Mouse (Mus musculus) gastrocnemius, postnatal 14 days (tissue): ENCODE results near the gene Scamp3. TPM values are rescaled to one million over a fixed set of nuclear protein-coding genes. Genes with fewer than 3 reads are reported as not detected.
A peak's percentile ranks its signal among the peaks of the same experiment; 100 is the strongest.

Experiments used
- DNase-seq: peaks from one replicate; pipeline ENCODE4 v3.0.0; 2021; ENCODE audit warnings: mixed read lengths
- intact Hi-C: fragments of 180-260 bp; cut with DNase I; formaldehyde crosslinking; loops from one replicate; pipeline ENCODE4 v1.15.1; 2025; ENCODE audit warnings: low total_unique reads
- long read RNA-seq, 2 experiments: library from polyadenylated mRNA; stranded (forward); transcript quantifications; one replicate each; pipeline ENCODE4 v2.0.0; 2021
- total RNA-seq, 2 experiments: library from RNA; stranded (reverse); gene quantifications; 2 replicates each; pipeline ENCODE4 v1.2.3; 2021

Scamp3 gene
- 10 to 100 TPM; 32.1 to 35.6 TPM for total RNA-seq
- long read RNA-seq, experiment 1, transcript Scamp3-201 (9 exons, 1,489 nt) = major isoform, 21 of 36 reads
- long read RNA-seq, experiment 1, transcript Scamp3-203 (9 exons, 1,475 nt) = minor isoform, 12 of 36 reads
- long read RNA-seq, experiment 1, partial matches to known transcripts = 0 of 36 reads
- long read RNA-seq, experiment 1, other reads (novel, unspliced or antisense) = 2 of 36 reads
- long read RNA-seq, experiment 2, transcript Scamp3-203 (9 exons, 1,475 nt) = minor isoform, 13 of 43 reads
- long read RNA-seq, experiment 2, transcript Scamp3-201 (9 exons, 1,489 nt) = major isoform, 27 of 43 reads
- long read RNA-seq, experiment 2, partial matches to known transcripts = 3 of 43 reads
- long read RNA-seq, experiment 2, other reads (novel, unspliced or antisense) = 0 of 43 reads

DNA sequence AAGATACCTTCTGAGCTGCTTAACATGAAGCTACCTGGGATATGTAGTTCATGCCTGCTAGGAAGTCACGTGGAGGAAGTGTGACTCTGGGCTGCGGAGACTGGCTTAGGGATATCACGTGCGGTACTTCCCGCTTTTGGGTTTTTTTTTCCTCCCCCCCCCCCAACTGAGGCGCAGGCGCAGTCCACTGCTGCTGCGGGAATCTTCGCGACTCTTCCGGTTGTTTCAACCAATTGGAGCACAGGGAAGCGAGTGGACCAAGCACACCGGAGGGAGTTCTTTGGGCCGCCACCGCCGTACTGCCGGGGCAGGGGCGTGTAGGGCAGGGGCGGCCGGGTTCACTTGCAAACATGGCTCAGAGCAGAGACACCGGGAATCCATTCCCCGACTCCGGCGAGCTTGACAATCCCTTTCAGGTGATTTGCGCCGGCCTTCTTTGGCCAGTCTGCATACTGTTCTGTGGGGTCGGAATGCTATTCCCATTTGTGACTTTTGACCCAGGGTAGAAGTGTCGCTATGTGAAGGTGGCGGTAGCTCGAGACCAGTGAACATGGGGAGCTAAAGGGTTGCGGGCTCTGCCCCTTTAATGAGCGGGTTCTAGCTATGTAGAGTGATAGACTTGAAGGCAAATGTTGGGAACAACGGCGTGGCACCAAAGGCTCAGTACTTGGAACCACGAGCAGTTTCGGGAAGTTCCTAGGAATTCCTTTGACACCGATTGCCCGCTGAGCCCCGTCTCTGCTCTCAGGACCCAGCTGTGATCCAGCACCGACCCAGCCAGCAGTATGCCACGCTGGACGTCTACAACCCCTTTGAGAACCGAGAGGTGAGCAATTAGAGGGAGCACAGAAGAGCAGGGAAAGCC is at the start of gene Scamp3:
TSS of gene Scamp3 (plus strand) at position 232 of the 865 bp plus-strand sequence.
- intact Hi-C loops = no loop called here
- peak; percentile 82 for DNase-seq

DNA sequence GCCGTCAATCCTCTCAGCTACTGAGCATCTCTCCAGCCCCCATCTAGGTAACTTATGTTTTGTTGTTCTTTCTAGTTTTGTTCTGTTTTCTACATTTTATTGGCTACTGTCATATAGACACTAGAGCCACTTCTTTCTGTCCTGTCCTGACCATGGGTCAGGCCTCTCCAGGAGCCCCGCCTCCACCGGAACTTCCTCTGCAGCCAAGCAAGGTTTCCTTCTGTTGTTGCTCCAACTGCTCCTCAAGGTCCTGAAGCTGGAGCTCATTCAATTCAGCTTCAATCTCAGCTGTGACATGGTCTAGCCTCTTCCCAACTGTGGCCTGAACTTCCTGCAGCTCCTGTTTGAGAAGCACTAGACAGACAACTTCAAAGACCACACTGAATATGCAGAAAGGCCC is 47.4 kb upstream of the Scamp3 start:
- intact Hi-C loops = no loop called here
- DNase-seq = no peak

DNA sequence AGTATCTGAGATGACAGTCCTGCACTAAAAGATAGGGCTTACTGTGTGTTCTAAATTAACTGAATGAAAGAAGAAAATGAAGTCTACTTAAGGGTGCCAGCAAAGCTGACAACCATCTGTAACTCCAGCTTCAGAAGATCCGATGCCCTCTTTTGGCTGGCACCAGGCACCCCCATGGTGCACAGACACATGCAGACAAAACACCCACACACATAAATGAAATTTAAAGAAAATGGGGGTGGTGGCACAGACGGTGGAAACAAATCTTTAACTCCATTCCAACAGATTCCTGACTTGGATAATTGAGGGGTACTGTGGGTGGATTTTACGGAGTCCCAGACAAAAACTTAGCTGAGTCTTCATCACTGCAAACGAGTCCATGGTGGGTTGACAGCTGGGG is 45.5 kb upstream of the Scamp3 start:
- DNase-seq = no peak
- intact Hi-C loops = no loop called here

DNA sequence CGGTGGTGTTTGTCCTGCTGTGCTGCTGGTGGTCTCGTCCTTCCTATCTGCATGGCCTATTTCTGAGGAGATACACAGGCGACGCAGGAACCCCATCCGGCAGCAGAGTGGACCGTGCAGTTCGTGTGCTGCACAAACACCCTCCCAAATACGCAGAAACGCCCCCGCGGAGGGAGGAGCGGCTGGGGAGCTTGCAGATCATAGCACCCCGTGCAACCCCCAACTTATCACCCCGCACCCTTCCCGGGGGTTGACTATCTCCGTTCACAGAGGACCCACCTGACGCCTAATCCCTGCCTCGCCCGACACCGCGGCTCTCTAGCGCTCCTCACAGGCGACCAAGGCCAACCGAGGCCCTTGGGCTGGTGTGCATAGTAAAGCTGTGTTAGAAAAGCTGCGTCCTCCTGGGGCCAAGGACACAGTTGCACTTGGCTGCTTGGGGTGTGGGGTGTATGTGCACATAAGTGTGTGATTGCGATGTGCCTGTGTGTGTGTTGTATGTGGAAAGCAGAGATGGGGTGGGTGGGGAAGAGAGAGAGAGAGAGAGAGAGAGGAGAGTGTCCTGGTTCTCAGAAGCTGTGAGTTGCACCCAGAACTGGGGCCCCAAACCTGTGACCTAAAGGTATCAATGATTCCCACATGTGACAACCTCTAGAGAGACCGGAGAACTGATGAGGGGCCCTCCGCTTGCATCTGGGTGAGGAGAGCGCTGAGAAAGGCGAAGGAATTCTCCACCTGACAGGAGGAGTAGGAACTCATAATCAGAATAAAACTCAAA is 44.8 kb upstream of the Scamp3 start:
- intact Hi-C loops = no loop called here
- DNase-seq = peak; percentile 21

DNA sequence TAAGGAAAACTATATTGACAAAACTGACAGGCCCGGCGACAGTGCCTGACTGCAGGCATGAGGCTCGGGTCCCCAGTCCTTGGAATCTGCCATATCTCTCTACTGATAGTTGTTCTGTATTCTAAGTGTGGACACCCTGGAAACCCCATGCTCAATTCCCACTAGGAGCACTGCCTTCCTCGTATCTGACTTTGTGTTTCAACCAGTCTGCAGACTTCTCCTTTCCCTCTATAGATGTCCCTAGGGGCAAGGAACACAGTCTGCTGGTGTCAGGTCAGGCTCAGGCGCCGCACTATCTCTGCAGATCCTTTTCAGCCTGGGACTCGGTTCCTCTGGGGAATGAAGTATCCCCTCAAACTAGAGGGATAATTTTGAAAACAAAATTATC is 44.2 kb upstream of the Scamp3 start:
- no peak for DNase-seq
- intact Hi-C loops = no loop called here

DNA sequence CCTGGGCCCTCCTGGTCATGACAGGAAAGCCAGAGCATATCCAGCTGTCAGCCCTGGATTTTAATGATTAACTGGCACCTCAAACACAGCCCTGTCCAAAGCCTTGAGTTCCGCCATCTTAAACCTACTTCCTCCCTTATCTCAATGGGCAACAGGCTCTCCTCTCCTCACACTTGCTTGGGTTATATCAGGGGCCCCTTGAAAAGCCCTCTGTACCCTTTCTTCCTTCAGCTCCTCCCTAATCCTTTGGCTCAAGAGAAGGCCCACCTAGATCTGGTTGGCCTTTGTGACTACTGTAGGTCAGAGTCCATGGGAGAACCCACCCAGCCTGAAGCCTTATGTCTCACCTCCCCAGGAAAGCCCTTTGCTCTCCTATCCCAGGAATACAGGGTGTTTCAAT is 43.5 kb upstream of the Scamp3 start:
- intact Hi-C loops = no loop called here
- DNase-seq = no peak

DNA sequence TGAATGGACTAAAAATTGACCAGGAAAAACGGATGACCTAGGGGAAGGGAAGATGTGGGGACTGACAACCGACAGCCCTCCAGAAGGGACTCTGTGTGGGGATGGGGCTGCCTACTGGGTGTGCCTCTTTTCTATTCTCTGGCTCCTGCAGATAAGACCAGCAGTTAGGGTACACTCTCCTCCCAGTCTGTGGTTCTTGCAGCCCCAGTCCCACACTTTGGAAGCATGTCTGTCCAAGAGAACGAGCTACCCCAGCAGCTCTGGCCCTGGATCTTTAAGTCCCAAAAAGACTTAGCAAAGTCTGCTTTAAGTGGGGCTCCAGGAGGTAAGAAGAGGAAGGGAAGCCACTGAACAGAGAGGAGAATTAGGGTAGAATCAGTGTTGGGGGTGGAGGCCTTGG is 41.3 kb upstream of the Scamp3 start, which contains the start of gene Pklr:
TSS of gene Pklr (plus strand) at position 185 of the 400 bp plus-strand sequence.
- DNase-seq = no peak
- intact Hi-C loops = no loop called here

DNA sequence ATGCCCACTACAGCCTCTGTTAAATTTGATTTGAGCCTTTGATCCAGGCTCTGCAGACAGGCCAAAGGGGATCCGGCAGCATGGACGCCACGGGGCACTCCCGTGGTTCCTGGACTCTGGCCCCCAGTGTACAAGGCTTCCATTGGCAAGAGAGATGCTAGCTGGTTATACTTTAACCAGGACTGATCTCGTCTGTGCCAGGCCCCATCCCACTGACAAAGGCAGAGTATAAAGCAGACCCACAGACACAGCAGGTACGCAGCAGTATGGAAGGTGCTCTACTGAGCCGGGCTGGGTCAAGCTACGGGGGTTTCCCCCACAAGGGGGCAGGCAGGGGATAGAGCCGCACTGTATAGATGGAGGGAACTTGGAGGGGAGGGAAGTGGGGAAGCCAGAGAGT is 40.9 kb upstream of the Scamp3 start:
- no peak for DNase-seq
- intact Hi-C loops = no loop called here

DNA sequence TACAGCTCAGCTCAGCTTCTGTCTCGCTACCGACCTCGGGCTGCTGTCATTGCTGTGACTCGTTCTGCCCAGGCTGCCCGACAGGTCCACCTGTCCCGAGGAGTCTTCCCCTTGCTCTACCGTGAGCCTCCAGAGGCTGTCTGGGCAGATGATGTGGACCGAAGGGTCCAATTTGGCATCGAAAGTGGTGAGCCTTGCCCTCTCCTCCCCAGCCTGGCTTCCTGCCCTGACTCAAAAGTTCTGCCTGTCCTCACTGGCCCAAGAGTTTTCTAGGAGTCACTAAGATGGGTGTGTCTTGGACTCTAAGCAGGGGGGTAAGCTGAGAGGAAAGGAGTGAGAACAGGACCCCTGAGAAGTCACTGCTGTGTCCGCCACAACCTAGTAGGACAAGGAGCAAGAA is 32.5 kb upstream of the Scamp3 start:
- no peak for DNase-seq
- intact Hi-C loops = no loop called here

DNA sequence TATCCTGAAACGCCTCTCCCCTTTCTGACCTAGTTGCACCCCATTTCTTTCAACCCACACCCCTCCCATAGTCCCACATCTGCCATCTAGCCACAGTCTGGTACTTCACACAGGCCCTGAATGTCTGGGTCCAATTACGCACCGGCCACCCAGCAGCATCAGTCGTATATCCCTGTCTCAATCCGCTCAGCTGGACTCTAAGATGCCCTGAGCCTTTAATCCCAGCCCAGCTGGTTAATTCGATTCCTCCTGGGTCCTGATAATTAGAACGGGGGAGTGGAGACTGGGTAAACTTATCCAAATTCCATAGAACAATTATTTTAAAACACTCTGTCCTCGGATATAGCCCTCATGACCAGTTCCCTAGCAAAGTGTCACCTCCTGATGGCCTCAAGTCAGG is 31.7 kb upstream of the Scamp3 start:
- intact Hi-C loops = no loop called here
- no peak for DNase-seq

DNA sequence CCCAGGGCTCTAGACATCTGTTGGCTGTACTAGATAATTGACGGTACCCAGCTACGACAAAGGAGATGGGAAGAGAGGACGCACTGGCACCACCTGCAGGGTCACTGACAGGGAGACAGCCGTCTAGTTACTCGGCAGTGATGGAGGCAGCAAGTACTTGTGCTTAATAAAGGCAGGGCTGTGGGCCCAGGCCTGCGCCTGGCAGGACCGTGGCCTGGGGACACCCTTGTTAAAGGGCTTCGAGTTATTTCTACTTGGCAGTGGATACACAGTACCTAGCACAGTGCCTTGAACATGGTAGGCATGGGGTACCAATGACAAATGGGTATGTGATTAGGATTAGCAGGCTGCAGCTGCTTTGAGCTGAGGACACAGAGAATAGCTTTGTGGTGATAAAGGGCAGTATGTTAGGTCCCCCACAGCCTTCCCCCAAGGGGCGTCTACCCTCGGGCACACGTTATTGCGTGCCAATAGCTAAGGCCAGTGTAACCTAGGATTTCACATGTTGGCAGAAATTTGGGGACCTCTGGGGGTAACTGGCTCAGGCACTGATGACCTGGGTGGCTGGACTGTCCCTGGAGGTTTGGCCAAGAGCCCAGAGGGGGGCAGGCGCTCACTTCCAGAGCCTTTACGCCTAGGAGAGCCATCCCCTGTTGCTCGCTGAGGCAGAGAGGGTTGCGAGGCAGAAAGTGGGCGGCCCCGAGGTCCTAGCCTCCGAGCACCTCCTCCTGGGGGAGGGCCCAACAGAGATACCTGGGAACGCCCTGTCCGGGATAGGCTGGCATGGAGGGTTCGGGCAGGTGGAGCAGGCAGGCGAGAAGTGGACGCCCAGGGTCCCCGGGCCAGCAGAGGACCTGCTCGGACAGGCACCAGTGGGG is 29.9 kb upstream of the Scamp3 start:
- intact Hi-C loops = no loop called here
- no peak for DNase-seq

DNA sequence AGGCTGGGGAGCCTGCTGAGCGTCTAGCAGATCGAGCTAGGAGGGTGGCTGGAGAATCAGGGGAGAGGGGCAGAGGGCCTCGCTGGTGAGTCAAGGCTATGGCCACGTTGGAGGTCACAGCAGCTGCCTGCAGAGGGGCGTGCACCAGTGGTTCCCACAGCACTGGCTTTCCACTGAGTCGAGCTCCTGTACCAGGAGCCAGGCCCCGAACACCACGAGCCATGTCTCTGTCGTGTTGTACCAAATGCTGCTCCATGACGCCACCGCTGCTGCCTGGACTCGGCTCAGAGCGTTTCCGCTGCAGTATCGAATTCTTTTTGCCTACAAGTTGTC is 29.3 kb upstream of the Scamp3 start:
- no peak for DNase-seq
- intact Hi-C loops = no loop called here

DNA sequence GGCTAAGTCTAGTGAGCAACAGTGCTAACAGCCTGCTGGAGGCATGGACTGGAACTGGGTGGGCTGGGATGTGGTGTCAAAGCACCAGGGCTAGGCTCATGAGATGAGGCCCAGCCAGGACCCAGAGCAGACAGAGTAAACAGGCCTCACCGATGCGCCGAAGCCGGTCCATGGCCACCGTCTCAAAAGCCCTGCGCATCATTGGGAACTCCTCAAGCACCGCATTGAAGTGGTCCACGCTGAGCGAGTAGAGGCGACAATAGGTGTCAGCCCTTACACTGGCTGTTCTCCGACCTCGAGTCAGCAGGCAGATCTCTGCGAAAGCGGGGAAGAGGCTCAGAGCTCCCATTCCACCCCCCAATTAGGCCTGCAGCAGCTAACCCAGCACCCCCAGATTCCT is 28.7 kb upstream of the Scamp3 start:
- DNase-seq = no peak
- intact Hi-C loops = no loop called here

DNA sequence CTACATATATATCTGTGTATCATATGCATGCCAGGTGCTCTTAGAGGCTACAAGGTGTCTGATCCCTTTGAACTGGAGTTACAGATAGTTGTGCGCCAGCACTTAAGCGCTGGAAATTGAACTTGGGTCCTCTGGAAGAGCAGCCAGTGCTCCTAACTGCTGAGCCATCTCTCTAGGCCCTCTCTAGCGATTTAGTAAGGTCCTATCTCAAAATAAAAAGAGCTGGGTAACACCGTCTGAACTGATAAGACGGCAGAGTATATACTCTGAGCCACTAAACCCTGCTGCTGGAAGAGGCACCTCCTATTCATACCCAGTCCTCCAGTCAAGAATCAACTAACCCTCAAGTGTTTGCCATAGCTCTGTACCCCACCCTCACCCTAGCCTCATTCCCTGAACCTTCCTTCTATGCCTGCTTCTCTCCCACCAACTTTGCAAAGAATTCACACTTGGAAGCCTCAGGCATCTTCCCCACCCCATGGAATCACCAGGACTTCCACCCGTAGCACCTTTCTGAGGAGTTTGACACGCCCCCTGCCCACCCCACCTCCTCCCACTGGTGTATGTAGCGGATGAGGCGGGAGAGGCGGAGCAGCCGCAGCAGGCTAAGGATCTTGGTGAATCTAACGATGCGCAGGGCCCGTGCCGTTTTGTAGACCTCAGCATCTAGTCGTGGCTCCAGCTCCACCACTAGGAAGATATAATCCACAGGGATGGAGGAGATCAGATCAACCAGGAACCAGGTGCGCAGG is 25.0 kb upstream of the Scamp3 start:
- no peak for DNase-seq
- intact Hi-C loops = no loop called here

DNA sequence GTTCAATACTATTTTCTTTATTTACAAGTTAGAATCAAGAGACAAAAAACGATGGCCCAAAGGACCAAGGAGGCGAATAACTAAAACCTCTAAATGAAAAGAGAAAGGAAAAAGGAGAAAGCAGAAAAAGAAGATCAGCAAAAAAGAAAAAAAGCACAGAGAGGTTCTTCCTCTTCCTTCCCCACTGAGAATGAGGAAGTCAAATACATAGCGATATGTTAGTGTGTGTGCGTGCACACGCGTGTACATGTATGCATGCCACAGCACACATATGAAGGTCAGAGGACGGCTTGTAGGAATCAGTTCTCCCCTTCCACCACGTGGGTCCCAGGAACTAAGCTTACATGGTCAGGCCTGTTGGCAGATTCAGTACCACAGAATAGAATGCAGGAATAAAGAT is 20.3 kb upstream of the Scamp3 start:
- no peak for DNase-seq
- intact Hi-C loops = loop anchor here (5.0 kb wide), 2 partner anchors 50 to 65 kb away; partner anchors contain the start of gene Rusc1

DNA sequence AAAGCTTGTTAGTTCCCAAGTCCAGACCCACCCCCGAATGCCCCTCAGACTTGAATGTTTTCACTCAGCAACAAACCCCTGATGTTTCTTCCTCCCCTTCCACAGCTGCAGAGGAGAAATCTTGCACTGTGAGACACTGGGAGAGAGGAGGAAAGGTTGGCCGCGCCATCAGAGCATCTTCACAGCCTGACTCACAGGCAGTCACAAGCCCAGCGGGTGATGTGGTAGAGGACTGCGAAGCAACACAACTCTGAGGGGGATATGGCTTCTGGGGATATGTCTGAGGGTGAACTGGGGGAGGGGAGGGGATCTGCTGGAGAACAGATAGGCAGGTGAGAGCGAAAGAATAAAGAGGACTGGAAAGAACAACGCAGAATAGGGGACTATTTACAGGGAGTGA is 18.6 kb upstream of the Scamp3 start:
- DNase-seq = no peak
- intact Hi-C loops = loop anchor here (5.0 kb wide), 2 partner anchors 51 to 66 kb away; partner anchors contain the start of gene Rusc1

DNA sequence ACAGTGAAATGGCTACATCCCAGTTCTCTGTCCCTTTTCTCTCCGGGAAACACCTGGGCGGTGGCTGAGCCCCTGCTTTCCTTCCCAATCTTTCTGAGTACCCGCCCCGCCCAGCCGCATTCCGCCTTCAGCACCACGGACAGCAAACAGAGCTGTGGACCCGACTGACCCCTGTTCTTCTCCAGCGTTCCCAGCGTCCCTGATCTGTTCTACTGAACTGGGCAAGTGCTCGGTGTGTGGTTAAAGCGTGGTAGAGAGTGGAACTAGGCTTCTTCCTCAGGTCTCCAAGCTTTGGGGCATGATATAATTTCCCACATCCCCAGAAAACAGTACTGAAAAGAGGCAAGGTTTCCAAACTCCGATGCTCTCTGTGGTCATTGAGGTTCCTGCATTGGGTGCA is 18.1 kb upstream of the Scamp3 start:
- DNase-seq = peak; percentile 70
- intact Hi-C loops = loop anchor here (5.0 kb wide), 2 partner anchors 52 to 67 kb away; partner anchors contain the start of gene Rusc1

DNA sequence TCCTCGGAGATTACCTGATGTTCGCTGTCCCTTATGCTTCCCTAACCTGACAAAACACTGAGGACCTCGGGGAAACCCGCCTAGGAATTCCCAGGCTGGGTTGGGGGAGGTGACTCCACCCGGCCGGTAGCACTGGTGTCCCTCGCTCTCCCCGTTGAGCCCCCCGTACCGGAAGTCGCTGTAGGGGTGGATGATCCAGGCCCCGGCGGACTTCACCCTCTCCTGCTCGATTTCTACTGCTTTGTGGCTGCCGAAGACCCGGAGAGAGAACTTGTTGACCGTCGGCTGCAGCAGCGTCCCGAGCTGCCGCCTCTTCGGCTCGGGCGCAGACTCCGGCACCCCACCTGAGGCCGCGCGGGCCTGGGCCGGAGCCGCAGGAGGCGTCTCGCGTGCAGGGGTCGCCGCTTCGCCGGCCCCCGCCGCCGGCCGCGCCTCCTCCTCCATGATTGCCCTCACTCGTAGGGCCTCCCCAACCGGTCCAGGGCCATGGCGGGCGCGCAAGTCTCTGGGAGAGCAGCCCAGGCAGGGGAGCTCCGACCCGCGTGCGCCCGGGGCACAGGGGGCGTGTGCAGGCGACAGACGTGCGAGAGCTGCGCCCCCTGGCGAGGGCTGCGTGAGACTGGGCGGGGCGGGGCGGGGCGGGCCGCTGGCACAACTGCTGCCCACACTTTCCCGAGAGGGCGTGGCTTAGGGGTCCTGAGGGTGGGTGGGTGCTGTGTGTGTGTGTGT is 17.5 kb upstream of the Scamp3 start, which contains the start of gene Hcn3:
TSS of gene Hcn3 (minus strand) at position 581 of the 729 bp plus-strand sequence.
- intact Hi-C loops = loop anchor here (5.0 kb wide), 2 partner anchors 52 to 67 kb away; partner anchors contain the start of gene Rusc1
- DNase-seq = peak; percentile 68
